Mouse (Mus musculus): ENCODE measurements at regions not wholly inside any gene's neighbourhood (a gene's known extent, or its start where the extent isn't known, plus 50 kb on each side); places are given as distances from the start of the nearest gene placed in this dataset.

DNA sequence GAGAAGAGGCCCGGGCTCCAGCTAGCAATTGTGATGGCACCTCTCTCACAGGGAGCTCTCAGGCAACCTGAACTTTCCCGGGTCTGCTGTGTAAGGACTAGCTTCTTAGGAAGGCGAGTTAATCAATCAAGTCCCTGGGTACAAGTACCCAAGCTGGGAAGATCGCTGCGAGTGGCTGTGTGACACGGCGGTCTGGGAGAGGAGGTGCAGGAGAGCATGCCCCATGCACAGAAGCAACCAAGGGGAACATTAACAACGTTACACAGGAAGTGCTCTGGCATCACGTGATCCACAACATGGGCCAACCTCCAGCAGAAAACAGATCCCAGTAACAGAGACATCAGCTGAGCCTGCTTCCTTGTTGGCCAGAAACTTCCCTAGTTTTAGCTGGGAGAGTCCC is 311.4 kb upstream of the Rtl1 start:
- TF ChIP-seq CTCF (IDR thresholded peaks at IDR 0.05) = no peak
- H3K27ac ChIP-seq = no peak overlapping the region
- DNase-seq = no peak
- intact Hi-C loops (cut with DNase I) = no loop called here
- H3K4me3 ChIP-seq = no peak overlapping the region

DNA sequence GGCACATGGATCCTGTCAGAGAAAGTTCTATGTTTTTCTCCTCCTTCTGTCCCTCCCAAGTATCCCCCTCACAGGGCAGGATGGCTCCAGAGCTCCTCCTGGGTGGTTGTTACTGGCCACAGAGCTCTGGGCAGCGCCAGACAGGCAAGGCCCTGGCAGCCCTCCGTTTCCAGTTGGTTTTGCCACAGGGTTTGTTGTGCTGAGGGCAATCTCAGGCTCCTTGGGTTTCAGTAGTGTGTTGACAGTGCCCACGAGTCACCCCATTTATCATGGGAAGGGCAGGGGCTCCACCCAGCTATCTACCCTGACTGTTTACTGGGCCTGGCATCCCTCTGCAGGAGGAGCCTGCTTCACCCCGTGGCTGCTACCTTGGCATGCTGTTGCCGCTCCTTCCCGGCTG is 317.6 kb upstream of the Rtl1 start:
- no peak for TF ChIP-seq CTCF (IDR thresholded peaks at IDR 0.05)
- intact Hi-C loops (cut with DNase I) = no loop called here
- DNase-seq = no peak
- no peak overlapping the region for H3K27ac ChIP-seq
- no peak overlapping the region for H3K4me3 ChIP-seq

DNA sequence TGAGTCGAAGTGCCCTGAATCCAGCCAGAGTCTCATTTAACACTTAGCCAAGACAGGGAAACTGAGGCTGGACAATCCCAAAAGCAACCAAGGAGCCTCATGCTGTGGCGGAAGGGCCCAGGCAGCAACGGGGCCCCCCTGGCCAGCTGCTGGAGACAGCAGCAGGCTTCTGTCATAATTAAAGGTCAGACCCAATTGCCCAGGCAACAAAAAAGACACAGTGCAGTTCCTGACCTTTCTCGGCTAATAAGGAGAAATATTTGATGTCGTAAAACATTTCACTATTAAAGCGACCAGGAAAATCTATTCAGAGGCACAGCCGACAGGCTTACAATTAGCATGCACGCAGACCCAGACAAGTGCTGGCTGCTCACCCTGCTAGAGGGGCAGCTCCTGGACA is 318.8 kb upstream of the Rtl1 start:
- H3K4me3 ChIP-seq = no peak overlapping the region
- no peak for TF ChIP-seq CTCF (IDR thresholded peaks at IDR 0.05)
- no peak for DNase-seq
- no peak overlapping the region for H3K27ac ChIP-seq
- intact Hi-C loops (cut with DNase I) = no loop called here

- H3K27ac ChIP-seq = no peak overlapping the region
- no peak for TF ChIP-seq CTCF (IDR thresholded peaks at IDR 0.05)
- no peak overlapping the region for H3K4me3 ChIP-seq
- intact Hi-C loops (cut with DNase I) = no loop called here
- no peak for DNase-seq
These were observed 322.0 kb upstream of the Rtl1 start for GRCm38 (mm10) chr12:109922111-109922510.

DNA sequence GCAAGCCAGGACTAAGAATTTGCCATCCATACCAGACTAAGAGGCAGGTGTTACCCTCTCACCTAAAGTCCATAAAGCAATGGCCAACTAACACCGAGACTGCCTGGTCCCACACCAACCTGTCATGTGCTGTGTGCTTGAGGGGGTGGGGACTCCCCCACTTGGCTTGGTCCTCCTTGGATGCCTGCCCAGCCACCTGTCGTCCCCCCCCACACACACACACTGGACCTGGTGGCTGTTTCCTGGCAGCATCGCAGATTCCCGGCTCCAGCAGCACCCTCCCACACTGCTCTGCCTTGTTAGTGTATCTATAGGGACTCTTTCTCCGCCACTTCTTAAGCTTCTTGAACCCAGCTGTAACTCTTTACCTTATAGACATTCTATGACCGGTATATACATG is 325.7 kb upstream of the Rtl1 start:
- no peak for TF ChIP-seq CTCF (IDR thresholded peaks at IDR 0.05)
- Histone ChIP-seq H3K4me3 (no peak overlapping the region), H3K27ac (no peak overlapping the region)
- DNase-seq = no peak
- intact Hi-C loops (cut with DNase I) = no loop called here

- no peak for DNase-seq
- no peak for TF ChIP-seq CTCF (IDR thresholded peaks at IDR 0.05)
- no peak overlapping the region for H3K4me3 ChIP-seq
- intact Hi-C loops (cut with DNase I) = no loop called here
- no peak overlapping the region for H3K27ac ChIP-seq
These were observed 326.5 kb upstream of the Rtl1 start for GRCm38 (mm10) chr12:109926643-109927042.

DNA sequence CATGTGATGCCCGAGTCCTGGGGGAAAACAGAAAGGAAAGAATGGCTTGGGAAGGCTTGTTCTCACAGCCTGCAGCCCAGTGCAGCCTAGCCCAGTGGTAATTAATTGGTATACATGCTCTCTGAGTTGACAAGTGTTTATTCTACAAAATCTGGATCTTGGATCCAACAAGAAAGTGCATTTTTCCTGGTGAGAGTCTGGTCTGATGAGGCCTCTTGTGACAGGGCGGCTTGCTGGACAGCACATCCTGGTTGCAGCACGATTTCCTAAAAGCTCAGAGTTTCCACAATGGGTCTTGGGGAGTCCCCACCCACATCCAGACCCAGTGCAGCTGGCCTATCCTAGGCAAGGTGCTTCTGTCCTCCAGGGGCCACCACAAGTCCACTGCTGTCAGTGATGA is 332.7 kb upstream of the Dio3 start:
- Histone ChIP-seq H3K4me3 (no peak overlapping the region), H3K27ac (no peak overlapping the region)
- no peak for DNase-seq
- no peak for TF ChIP-seq CTCF (IDR thresholded peaks at IDR 0.05)
- intact Hi-C loops (cut with DNase I) = no loop called here

DNA sequence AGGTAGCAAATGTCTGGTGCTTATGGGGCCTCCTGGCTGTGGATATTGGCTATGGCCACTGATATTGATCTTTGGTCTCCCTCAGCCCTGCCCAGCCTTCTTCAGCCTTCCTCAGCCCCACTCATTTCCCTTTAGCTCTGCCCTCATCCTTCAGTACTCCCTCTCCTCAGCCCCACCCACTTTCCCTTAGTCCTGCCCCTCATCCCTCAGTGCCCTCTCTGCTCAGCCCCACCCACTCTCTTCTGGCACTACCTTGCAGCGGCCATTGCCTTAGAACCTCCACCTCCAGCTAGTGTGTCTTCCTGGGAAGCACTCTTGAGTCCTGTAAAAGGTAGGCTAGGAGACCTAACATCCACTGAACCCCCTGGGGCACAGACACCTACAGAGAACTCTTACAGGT is 331.9 kb upstream of the Dio3 start:
- no peak overlapping the region for H3K4me3 ChIP-seq
- no peak for TF ChIP-seq CTCF (IDR thresholded peaks at IDR 0.05)
- H3K27ac ChIP-seq = no peak overlapping the region
- no peak for DNase-seq
- intact Hi-C loops (cut with DNase I) = no loop called here

GRCm38 (mm10) chr12:109947886-109948433 is 330.9 kb upstream of the Dio3 start:
- no peak for TF ChIP-seq CTCF (IDR thresholded peaks at IDR 0.05)
- Histone ChIP-seq H3K4me3 (no peak overlapping the region), H3K27ac (no peak overlapping the region)
- intact Hi-C loops (cut with DNase I) = no loop called here
- DNase-seq = no peak

- H3K27ac ChIP-seq = no peak overlapping the region
- TF ChIP-seq CTCF (IDR thresholded peaks at IDR 0.05) = no peak
- intact Hi-C loops (cut with DNase I) = no loop called here
- no peak overlapping the region for H3K4me3 ChIP-seq
- DNase-seq = no peak
These were observed 330.4 kb upstream of the Dio3 start for GRCm38 (mm10) chr12:109948434-109948984.

DNA sequence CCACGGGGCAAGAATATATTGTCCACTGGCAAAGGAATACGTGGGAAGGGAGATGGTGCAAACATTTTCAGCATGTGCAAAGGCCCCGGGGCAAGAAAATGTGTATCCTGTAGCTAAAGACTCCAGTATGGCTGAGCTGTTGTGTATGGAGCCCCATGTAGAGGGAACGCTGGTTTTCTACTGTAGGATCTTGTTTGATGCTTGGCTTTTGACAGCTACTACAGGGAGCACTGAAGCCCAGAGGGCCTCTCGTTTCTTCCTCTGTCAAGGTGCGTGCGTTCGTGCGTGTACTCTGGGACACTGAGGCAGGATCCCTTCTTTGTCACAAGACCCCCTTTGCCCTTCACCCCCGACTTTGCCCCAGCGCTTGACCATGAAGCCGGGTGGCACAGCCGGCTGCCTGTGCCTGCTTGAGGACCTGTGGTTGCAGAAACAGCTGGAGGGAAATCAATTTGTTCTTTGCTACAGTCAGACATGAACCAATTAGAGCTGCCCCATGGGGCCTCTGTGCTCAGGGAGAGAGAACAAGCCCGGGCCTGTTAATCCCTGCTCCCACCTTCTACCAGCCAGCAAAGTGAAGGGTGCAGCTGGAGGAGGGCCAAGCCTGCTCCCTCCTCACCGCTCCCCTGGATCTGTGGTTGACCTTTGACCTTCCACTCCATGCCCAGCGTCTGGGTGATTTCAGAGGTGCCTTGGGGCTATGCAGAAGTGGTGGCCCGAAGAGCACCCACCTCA is 329.5 kb upstream of the Dio3 start:
- no peak overlapping the region for H3K4me3 ChIP-seq
- H3K27ac ChIP-seq = no peak overlapping the region
- DNase-seq = no peak
- TF ChIP-seq CTCF (IDR thresholded peaks at IDR 0.05) = no peak
- intact Hi-C loops (cut with DNase I) = no loop called here

DNA sequence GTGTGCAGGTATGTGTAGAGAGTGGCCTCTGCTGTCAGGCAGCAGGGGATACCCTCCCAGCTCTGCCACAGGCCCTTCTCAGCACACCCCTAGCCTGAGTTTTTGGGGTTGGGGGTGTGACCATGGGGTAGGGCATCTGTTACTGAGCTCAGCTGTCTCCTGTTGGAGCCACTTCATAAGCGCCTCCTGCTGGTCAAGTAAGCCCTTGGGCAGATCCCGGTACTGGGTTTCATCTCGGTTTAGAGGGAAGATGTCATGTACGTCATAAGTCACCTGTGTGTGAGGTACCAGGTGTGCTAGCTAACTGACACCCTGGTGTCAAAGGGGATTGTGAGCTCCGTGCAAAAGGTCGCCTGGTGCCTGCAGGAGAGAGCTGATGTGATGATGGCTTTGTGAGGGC is 328.2 kb upstream of the Dio3 start:
- no peak overlapping the region for H3K27ac ChIP-seq
- DNase-seq = no peak

GRCm38 (mm10) chr12:109951473-109951872 is 327.4 kb upstream of the Dio3 start:
- Histone ChIP-seq H3K4me3 (no peak overlapping the region), H3K27ac (no peak overlapping the region)
- intact Hi-C loops (cut with DNase I) = no loop called here
- no peak for DNase-seq
- TF ChIP-seq CTCF (IDR thresholded peaks at IDR 0.05) = no peak

More for the DNA sequence above, 328.2 kb upstream of the Dio3 start:
- intact Hi-C loops (cut with DNase I) = no loop called here
- TF ChIP-seq CTCF (IDR thresholded peaks at IDR 0.05) = peak; percentile 12; the same call in 1 of the 2 replicates
- no peak overlapping the region for H3K4me3 ChIP-seq
